Mouse (Mus musculus) olfactory bulb, adult 2 months (tissue): ENCODE data around the gene Snrk. TPM values are rescaled to one million over a fixed set of nuclear protein-coding genes. Genes with fewer than 3 reads are reported as not detected.

Experiments used
- H3K27ac ChIP-seq: fragments of 200-500 bp; 2 replicates; pipeline ENCODE4 v1.5.1; 2012; ENCODE audit warnings: low read depth, low read length; ENCODE audit not compliant: insufficient read depth
- H3K4me1 ChIP-seq: fragments of 200-500 bp; 2 replicates; pipeline ENCODE4 v1.6.1; 2012; ENCODE audit warnings: low read length; ENCODE audit not compliant: control insufficient read depth, insufficient read depth
- H3K4me3 ChIP-seq: fragments of 200-500 bp; 2 replicates; pipeline ENCODE4 v1.5.1; 2012; ENCODE audit warnings: mild to moderate bottlenecking, low read depth, low read length, moderate library complexity; ENCODE audit not compliant: insufficient read depth
- CTCF ChIP-seq: fragments of 200-500 bp; IDR thresholded peaks from 2 replicates; pipeline ENCODE4 v1.5.1; 2012; ENCODE audit warnings: low read depth, mild to moderate bottlenecking, low read length, moderate library complexity; ENCODE audit not compliant: insufficient read depth
- POLR2A ChIP-seq: fragments of 200-500 bp; IDR thresholded peaks from 2 replicates; pipeline ENCODE4 v1.6.1; 2012; ENCODE audit warnings: mild to moderate bottlenecking, low read depth, low read length, moderate library complexity; ENCODE audit not compliant: insufficient read depth
- WGBS: fragments of 180-500 bp; shearing (Covaris S2); methylation state at CpG from one replicate; pipeline ENCODE4 v1.1.7; 2018; 5-methylcytosine and 5-hydroxymethylcytosine counted together
- polyA plus RNA-seq: library from polyadenylated mRNA; stranded (reverse); fragments of >200 nt; gene quantifications from 2 replicates; pipeline ENCODE4 v1.2.4, GENCODE M21; 2012; ENCODE audit warnings: low replicate concordance; ENCODE audit not compliant: missing spikeins, insufficient read depth, insufficient read length

Gene Snrk
- polyA plus RNA-seq, 1 experiment, result 1,073 TPM

GRCm38 (mm10) chr9:122116359-122116758 lies 707 bp upstream of the Snrk start:
- no peak for TF ChIP-seq CTCF
- TF ChIP-seq POLR2A, result no peak
- H3K4me1 ChIP-seq, result peaks cover 11% of the 10 kb centered on the region
- H3K4me3 ChIP-seq, result no peak overlapping the region
- 11% methylated on average over 1 of the region's 1 CpGs for WGBS
- no peak overlapping the region for H3K27ac ChIP-seq

GRCm38 (mm10) chr9:122117692-122118529 lies 845 bp downstream of the Snrk start:
- Histone ChIP-seq H3K4me3 (peak overlapping the region; percentile 99), H3K4me1 (peaks cover 11% of the 10 kb centered on the region), H3K27ac (peak overlapping the region; percentile 89)
- WGBS, result 1% methylated on average over 40 of the region's 40 CpGs
- TF ChIP-seq CTCF (no peak), POLR2A (no peak)

GRCm38 (mm10) chr9:122120089-122120488 lies 3.0 kb downstream of the Snrk start:
- no peak overlapping the region for H3K4me3 ChIP-seq
- 38% methylated on average over 3 of the region's 3 CpGs for WGBS
- no peak overlapping the region for H3K27ac ChIP-seq
- H3K4me1 ChIP-seq, result peaks cover 16% of the 10 kb centered on the region
- TF ChIP-seq CTCF (no peak), POLR2A (no peak)

GRCm38 (mm10) chr9:122122113-122122512 lies 5.0 kb downstream of the Snrk start:
- Histone ChIP-seq H3K4me1 (peaks cover 22% of the 10 kb centered on the region), H3K4me3 (no peak overlapping the region), H3K27ac (no peak overlapping the region)
- no peak for TF ChIP-seq POLR2A
- 85% methylated on average over 5 of the region's 5 CpGs for WGBS

- Histone ChIP-seq H3K4me3 (no peak overlapping the region), H3K27ac (no peak overlapping the region)
These were observed 6.1 kb downstream of the Snrk start for GRCm38 (mm10) chr9:122123181-122123580.

GRCm38 (mm10) chr9:122125723-122126290 lies 8.7 kb downstream of the Snrk start:
- Histone ChIP-seq H3K27ac (no peak overlapping the region), H3K4me3 (no peak overlapping the region), H3K4me1 (peaks cover 26% of the 10 kb centered on the region)
- 59% methylated on average over 5 of the region's 5 CpGs for WGBS
- TF ChIP-seq CTCF (no peak), POLR2A (no peak)

More at GRCm38 (mm10) chr9:122123181-122123580, 6.1 kb downstream of the Snrk start:
- 70% methylated on average over 5 of the region's 5 CpGs for WGBS
- H3K4me1 ChIP-seq, result peaks cover 24% of the 10 kb centered on the region
- TF ChIP-seq POLR2A (no peak), CTCF (no peak)

GRCm38 (mm10) chr9:122126790-122127189 lies 9.7 kb downstream of the Snrk start:
- Histone ChIP-seq H3K27ac (no peak overlapping the region), H3K4me3 (no peak overlapping the region), H3K4me1 (peaks cover 27% of the 10 kb centered on the region)
- no peak for TF ChIP-seq CTCF
- no peak for TF ChIP-seq POLR2A
- 67% methylated on average over 8 of the region's 8 CpGs for WGBS

- H3K27ac ChIP-seq, result no peak overlapping the region
- H3K4me3 ChIP-seq, result no peak overlapping the region
- TF ChIP-seq CTCF (no peak), POLR2A (no peak)
- WGBS, result 51% methylated on average over 3 of the region's 3 CpGs
- peaks cover 29% of the 10 kb centered on the region for H3K4me1 ChIP-seq
These were observed 10.3 kb downstream of the Snrk start for GRCm38 (mm10) chr9:122127271-122127785.

GRCm38 (mm10) chr9:122128686-122129085 lies 11.6 kb downstream of the Snrk start:
- TF ChIP-seq POLR2A (no peak), CTCF (no peak)
- WGBS, result 34% methylated on average over 5 of the region's 5 CpGs
- H3K4me1 ChIP-seq, result peaks cover 26% of the 10 kb centered on the region
- no peak overlapping the region for H3K4me3 ChIP-seq
- H3K27ac ChIP-seq, result no peak overlapping the region
